Mouse (Mus musculus) liver, embryonic 14.5 days (tissue): ENCODE measurements at regions not wholly inside any gene's neighbourhood (a gene's known extent, or its start where the extent isn't known, plus 50 kb on each side); places are given as distances from the start of the nearest gene placed in this dataset.

Experiments used
- ATAC-seq: fragments of 200-750 bp; cut with Nextera tagmentation; 2 replicates; pipeline ENCODE4 v1.8.0; 2017; ENCODE audit warnings: moderate number of reproducible peaks, mild to moderate bottlenecking, moderate library complexity; ENCODE audit not compliant: insufficient read depth
- DNase-seq, 3 experiments: peaks; one replicate each; pipeline ENCODE4 v3.0.0-alpha.2; 2012 to 2013; ENCODE audit warnings: low read depth in 3 of 3, low spot score in 3 of 3
- H3K27ac ChIP-seq: fragments of 300-500 bp; sonication (generic); 2 replicates; pipeline ENCODE4 v1.5.1; 2014; ENCODE audit warnings: moderate library complexity, mild to moderate bottlenecking, control low read depth, inconsistent platforms
- H3K27me3 ChIP-seq: fragments of 300-500 bp; sonication (generic); 2 replicates; pipeline ENCODE4 v1.6.1; 2014; ENCODE audit warnings: mild to moderate bottlenecking, low read length, moderate library complexity; ENCODE audit not compliant: control insufficient read depth, insufficient read depth
- H3K36me3 ChIP-seq: fragments of 300-500 bp; sonication (generic); replicated peaks from 2 replicates; pipeline ENCODE4 v1.6.1; 2014; ENCODE audit warnings: low read depth; ENCODE audit not compliant: control insufficient read depth, insufficient read depth
- H3K4me1 ChIP-seq, 2 experiments: fragments of 200-500 bp in 1 of 2; fragments of 300-500 bp in 1 of 2; sonication (generic) in 1 of 2; replicated peaks; 2 replicates each; pipeline ENCODE4 v1.6.1; 2012 to 2014; ENCODE audit warnings: antibody characterized with exemption in 1 of 2, inconsistent platforms in 1 of 2, low read length in 1 of 2; ENCODE audit not compliant: control insufficient read depth in 2 of 2, insufficient read depth in 2 of 2
- H3K4me2 ChIP-seq: fragments of 300-500 bp; sonication (generic); 2 replicates; pipeline ENCODE4 v1.6.1; 2014; ENCODE audit warnings: low read depth, mild to moderate bottlenecking, control low read depth, moderate library complexity
- H3K4me3 ChIP-seq, 2 experiments: fragments of 200-500 bp in 1 of 2; fragments of 300-500 bp in 1 of 2; sonication (generic) in 1 of 2; 2 replicates each; pipeline ENCODE4 v1.5.1; 2012 to 2014; ENCODE audit warnings: low read depth in 2 of 2, low read length in 2 of 2, mild to moderate bottlenecking in 2 of 2, control low read depth in 1 of 2, inconsistent platforms in 1 of 2, moderate library complexity in 1 of 2; ENCODE audit not compliant: insufficient read depth in 1 of 2
- H3K9ac ChIP-seq: fragments of 300-500 bp; sonication (generic); replicated peaks from 2 replicates; pipeline ENCODE4 v1.6.1; 2014; ENCODE audit warnings: mild to moderate bottlenecking, control low read depth, moderate library complexity
- H3K9me3 ChIP-seq: fragments of 300-500 bp; sonication (generic); 2 replicates; pipeline ENCODE4 v1.6.1; 2016; ENCODE audit warnings: low read length, mixed read lengths; ENCODE audit not compliant: control insufficient read depth
- CTCF ChIP-seq: IDR thresholded peaks from 2 replicates; pipeline ENCODE4 v1.5.1; 2016; ENCODE audit warnings: antibody characterized with exemption, low read depth, control low read depth
- EP300 ChIP-seq: IDR thresholded peaks from 2 replicates; pipeline ENCODE4 v1.6.1; 2016; ENCODE audit warnings: antibody characterized with exemption, low read depth
- WGBS: fragments of 180-500 bp; shearing (Covaris S2); extraction: QIAGEN DNeasy Blood & Tissue Kit; methylation state at CpG from one replicate; pipeline ENCODE4 v1.1.7; 2014; ENCODE audit not compliant: insufficient replicate concordance; 5-methylcytosine and 5-hydroxymethylcytosine counted together

GRCm38 (mm10) chr2:73041475-73041874, 55.0 kb upstream of the Gm11084 start:
- 40% methylated on average over 5 of the region's 5 CpGs for WGBS
- DNase-seq (no peak), ATAC-seq (no peak)
- no peaks in the 10 kb centered on the region for H3K9me3 ChIP-seq
- TF ChIP-seq EP300 = no peak
- H3K27ac ChIP-seq = no peak overlapping the region
- no peaks in the 10 kb centered on the region for H3K36me3 ChIP-seq
- no peak overlapping the region for H3K4me3 ChIP-seq
- no peak overlapping the region for H3K4me2 ChIP-seq
- peaks cover 0 to 8% of the 10 kb centered on the region in 2 experiments; a peak in 3 of 4 replicates for H3K4me1 ChIP-seq
- H3K27me3 ChIP-seq = no peaks in the 10 kb centered on the region; the same call in 1 of the 2 replicates
- no peak overlapping the region for H3K9ac ChIP-seq

GRCm38 (mm10) chr2:73040031-73040430, 53.5 kb upstream of the Gm11084 start:
- no peak overlapping the region for H3K9ac ChIP-seq
- no peaks in the 10 kb centered on the region for H3K9me3 ChIP-seq
- no peaks in the 10 kb centered on the region; the same call in 1 of the 2 replicates for H3K27me3 ChIP-seq
- no peaks in the 10 kb centered on the region for H3K36me3 ChIP-seq
- no peak for TF ChIP-seq EP300
- TF ChIP-seq CTCF = no peak
- 14% methylated on average over 3 of the region's 3 CpGs for WGBS
- H3K4me1 ChIP-seq = peaks cover 0 to 6% of the 10 kb centered on the region in 2 experiments; a peak in 3 of 4 replicates
- DNase-seq (no peak), ATAC-seq (no peak)
- H3K27ac ChIP-seq = no peak overlapping the region
- no peak overlapping the region for H3K4me3 ChIP-seq
- H3K4me2 ChIP-seq = no peak overlapping the region

- no peak overlapping the region for H3K27ac ChIP-seq
- no peak overlapping the region for H3K4me3 ChIP-seq
- no peaks in the 10 kb centered on the region for H3K36me3 ChIP-seq
- no peak overlapping the region for H3K4me2 ChIP-seq
- WGBS = 39% methylated on average over 2 of the region's 2 CpGs
- peaks cover 0 to 6% of the 10 kb centered on the region in 2 experiments; a peak in 3 of 4 replicates for H3K4me1 ChIP-seq
- no peak for TF ChIP-seq EP300
- no peak for ATAC-seq
- no peaks in the 10 kb centered on the region for H3K9me3 ChIP-seq
- H3K27me3 ChIP-seq = no peaks in the 10 kb centered on the region; the same call in 1 of the 2 replicates
- DNase-seq = no peak
- H3K9ac ChIP-seq = no peak overlapping the region
These were observed 52.8 kb upstream of the Gm11084 start for GRCm38 (mm10) chr2:73039300-73039699.

GRCm38 (mm10) chr2:73038290-73038732, 51.8 kb upstream of the Gm11084 start:
- H3K4me3 ChIP-seq = no peak overlapping the region
- no peak overlapping the region for H3K9ac ChIP-seq
- WGBS = 28% methylated on average over 16 of the region's 16 CpGs
- H3K36me3 ChIP-seq = no peaks in the 10 kb centered on the region
- H3K4me2 ChIP-seq = peak overlapping the region; percentile 52
- no peak for DNase-seq
- no peak overlapping the region for H3K27ac ChIP-seq
- H3K9me3 ChIP-seq = no peaks in the 10 kb centered on the region
- TF ChIP-seq CTCF = no peak
- no peak for TF ChIP-seq EP300
- H3K4me1 ChIP-seq = peaks cover 0 to 6% of the 10 kb centered on the region in 2 experiments; a peak in 3 of 4 replicates
- H3K27me3 ChIP-seq = no peaks in the 10 kb centered on the region
- peak; percentile 41; the same call in 1 of the 2 replicates for ATAC-seq

GRCm38 (mm10) chr2:73037266-73038046, 50.9 kb upstream of the Gm11084 start:
- 44% methylated on average over 13 of the region's 13 CpGs for WGBS
- no peak overlapping the region for H3K4me3 ChIP-seq
- H3K27me3 ChIP-seq = no peaks in the 10 kb centered on the region
- ATAC-seq (peak; percentile 33; the same call in 1 of the 2 replicates), DNase-seq (no peak)
- H3K4me1 ChIP-seq = peaks cover 0 to 6% of the 10 kb centered on the region in 2 experiments; a peak in 3 of 4 replicates
- no peaks in the 10 kb centered on the region for H3K9me3 ChIP-seq
- no peak for TF ChIP-seq EP300
- no peak for TF ChIP-seq CTCF
- no peak overlapping the region for H3K9ac ChIP-seq
- H3K4me2 ChIP-seq = no peak overlapping the region
- H3K27ac ChIP-seq = no peak overlapping the region
- H3K36me3 ChIP-seq = no peaks in the 10 kb centered on the region
